Mouse (Mus musculus) testis, adult 2 months (tissue): ENCODE measurements around the gene Abhd2. TPM values are rescaled to one million over a fixed set of nuclear protein-coding genes. Genes with fewer than 3 reads are reported as not detected.

ENCODE experiments used
- H3K27ac ChIP-seq: fragments of 200-500 bp; 2 replicates; pipeline ENCODE4 v1.5.1; 2012; ENCODE audit warnings: low read depth, low read length; ENCODE audit not compliant: control insufficient read depth, insufficient read depth
- H3K27me3 ChIP-seq: fragments of 200-500 bp; 2 replicates; pipeline ENCODE4 v1.6.1; 2012; ENCODE audit warnings: mild to moderate bottlenecking, low read length, moderate library complexity; ENCODE audit not compliant: control insufficient read depth, insufficient read depth
- H3K36me3 ChIP-seq: fragments of 200-500 bp; 2 replicates; pipeline ENCODE4 v1.6.1; 2012; ENCODE audit warnings: mild to moderate bottlenecking, low read length; ENCODE audit not compliant: control insufficient read depth, insufficient read depth
- H3K4me1 ChIP-seq: fragments of 200-500 bp; 2 replicates; pipeline ENCODE4 v1.6.1; 2012; ENCODE audit warnings: low read length; ENCODE audit not compliant: control insufficient read depth, insufficient read depth
- H3K4me3 ChIP-seq: fragments of 200-500 bp; 2 replicates; pipeline ENCODE4 v1.5.1; 2012; ENCODE audit warnings: low read depth, mild to moderate bottlenecking, low read length, moderate library complexity, mixed read lengths; ENCODE audit not compliant: control insufficient read depth
- CTCF ChIP-seq: fragments of 200-500 bp; IDR thresholded peaks from 2 replicates; pipeline ENCODE4 v1.5.1; 2012; ENCODE audit warnings: low read depth, mild to moderate bottlenecking, inconsistent platforms, low read length, moderate library complexity; ENCODE audit not compliant: control insufficient read depth, insufficient read depth, insufficient replicate concordance
- POLR2A ChIP-seq: fragments of 200-500 bp; IDR thresholded peaks from 2 replicates; pipeline ENCODE4 v1.6.1; 2012; ENCODE audit warnings: low read depth, mild to moderate bottlenecking, inconsistent platforms, low read length, moderate library complexity; ENCODE audit not compliant: control insufficient read depth
- polyA plus RNA-seq: library from polyadenylated mRNA; depleted of rRNA; stranded (reverse); fragments of >200 nt; gene quantifications from 2 replicates; pipeline ENCODE4 v1.2.3, GENCODE M21; 2012

Gene Abhd2
- polyA plus RNA-seq, 1 experiment = 50.3 TPM

GRCm38 (mm10) chr7:79266228-79266627 is 6.8 kb upstream of the Abhd2 start:
- Histone ChIP-seq H3K36me3 (no peaks in the 10 kb centered on the region), H3K4me3 (no peak overlapping the region), H3K27ac (no peak overlapping the region), H3K27me3 (no peaks in the 10 kb centered on the region), H3K4me1 (peaks cover 2% of the 10 kb centered on the region)
- TF ChIP-seq CTCF = no peak
- no peak for TF ChIP-seq POLR2A

GRCm38 (mm10) chr7:79267690-79268388 is 5.2 kb upstream of the Abhd2 start:
- no peaks in the 10 kb centered on the region for H3K36me3 ChIP-seq
- H3K4me1 ChIP-seq = peaks cover 11% of the 10 kb centered on the region
- no peaks in the 10 kb centered on the region for H3K27me3 ChIP-seq
- H3K27ac ChIP-seq = no peak overlapping the region
- no peak overlapping the region for H3K4me3 ChIP-seq
- TF ChIP-seq CTCF = no peak
- TF ChIP-seq POLR2A = no peak

- Histone ChIP-seq H3K36me3 (no peaks in the 10 kb centered on the region), H3K27me3 (no peaks in the 10 kb centered on the region), H3K4me3 (no peak overlapping the region), H3K27ac (no peak overlapping the region), H3K4me1 (peaks cover 11% of the 10 kb centered on the region)
- TF ChIP-seq CTCF (no peak), POLR2A (no peak)
These were observed 4.1 kb upstream of the Abhd2 start for GRCm38 (mm10) chr7:79268897-79269296.

GRCm38 (mm10) chr7:79269411-79269810 is 3.6 kb upstream of the Abhd2 start:
- TF ChIP-seq POLR2A (no peak), CTCF (no peak)
- Histone ChIP-seq H3K4me3 (no peak overlapping the region), H3K27me3 (no peaks in the 10 kb centered on the region), H3K36me3 (no peaks in the 10 kb centered on the region), H3K27ac (no peak overlapping the region), H3K4me1 (peaks cover 11% of the 10 kb centered on the region)

GRCm38 (mm10) chr7:79269866-79270265 is 3.1 kb upstream of the Abhd2 start:
- TF ChIP-seq CTCF = no peak
- no peak for TF ChIP-seq POLR2A
- H3K4me1 ChIP-seq = peaks cover 11% of the 10 kb centered on the region
- H3K27ac ChIP-seq = no peak overlapping the region
- no peak overlapping the region; the same call in 1 of the 2 replicates for H3K4me3 ChIP-seq
- no peaks in the 10 kb centered on the region for H3K27me3 ChIP-seq
- H3K36me3 ChIP-seq = no peaks in the 10 kb centered on the region

- Histone ChIP-seq H3K36me3 (no peaks in the 10 kb centered on the region), H3K27me3 (no peaks in the 10 kb centered on the region), H3K27ac (peak overlapping the region; percentile 20; the same call in 1 of the 2 replicates), H3K4me1 (peaks cover 11% of the 10 kb centered on the region), H3K4me3 (peak overlapping the region; percentile 99)
- TF ChIP-seq POLR2A (no peak), CTCF (no peak)
These were observed 2.0 kb upstream of the Abhd2 start for GRCm38 (mm10) chr7:79270961-79271387.

- Histone ChIP-seq H3K4me1 (peaks cover 12% of the 10 kb centered on the region), H3K27ac (peak overlapping the region; percentile 96)
- TF ChIP-seq POLR2A = no peak
- no peak for TF ChIP-seq CTCF
These were observed 874 bp upstream of the Abhd2 start for GRCm38 (mm10) chr7:79271861-79272788.

More at GRCm38 (mm10) chr7:79271861-79272788, 874 bp upstream of the Abhd2 start:
- Histone ChIP-seq H3K27me3 (no peaks in the 10 kb centered on the region), H3K36me3 (no peaks in the 10 kb centered on the region), H3K4me3 (peak overlapping the region; percentile 99)
